Mouse (Mus musculus): ENCODE measurements at regions not wholly inside any gene's neighbourhood (a gene's known extent, or its start where the extent isn't known, plus 50 kb on each side); places are given as distances from the start of the nearest gene placed in this dataset.

DNA sequence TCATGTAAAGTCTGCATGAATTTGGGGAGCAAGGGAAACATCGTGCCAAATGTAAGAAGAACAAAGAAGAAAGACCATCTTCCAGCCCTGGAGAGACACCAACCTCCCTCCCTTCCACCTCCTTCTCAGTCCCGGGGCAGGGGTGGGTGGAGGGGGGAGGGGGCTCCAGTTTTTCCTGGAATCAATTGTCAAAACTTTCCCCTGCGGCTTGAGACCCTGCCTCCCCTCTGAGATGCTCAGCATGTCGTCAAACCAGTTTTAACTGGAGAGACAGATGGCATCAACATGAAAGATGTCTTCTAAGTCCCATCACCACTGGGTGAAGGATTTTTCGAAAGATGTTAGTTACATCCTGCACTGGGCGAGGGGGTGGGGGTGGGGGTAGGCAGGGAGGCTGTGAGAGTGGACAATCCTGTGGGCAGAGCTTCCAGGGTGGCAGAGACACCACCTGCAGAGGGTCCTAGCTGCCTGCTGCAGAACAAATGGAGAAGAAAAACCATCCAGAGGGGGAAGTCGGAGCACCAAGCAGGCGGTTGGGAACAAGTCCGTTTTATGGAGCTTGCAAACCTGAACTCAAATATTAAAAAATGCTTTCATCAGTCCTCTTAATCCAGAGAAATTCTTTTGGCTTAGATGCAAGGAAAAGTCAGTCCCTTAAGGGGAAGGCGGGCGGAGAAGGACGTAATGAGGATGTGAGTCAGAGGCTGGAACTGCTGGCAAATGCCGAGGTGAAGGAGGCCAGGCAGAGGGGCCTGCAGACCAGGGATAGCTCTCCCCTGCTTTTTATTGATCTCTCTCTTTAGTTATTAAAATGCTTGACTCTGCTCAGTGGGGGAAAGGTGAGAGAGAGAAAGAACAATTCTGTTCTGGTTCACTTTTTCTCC is 157.6 kb downstream of the Gas1 start:
- Histone ChIP-seq H3K4me1 (ENCODE audit: control insufficient read depth, insufficient read depth, low read length) (no peaks in the 10 kb centered on the region; the same call in 1 of the 2 replicates), H3K4me3 (replicated peaks; ENCODE audit: extremely low read depth, low read depth, low read length) (no peak overlapping the region)
- no peak for TF ChIP-seq CTCF (IDR thresholded peaks at IDR 0.05; ENCODE audit: insufficient read depth, low read length)
- TF ChIP-seq POLR2A (IDR thresholded peaks at IDR 0.05; ENCODE audit: borderline replicate concordance, extremely low read depth, low read depth, low read length) = no peak
- no peak for DNase-seq
- WGBS = 20% methylated on average over 13 of the region's 13 CpGs

DNA sequence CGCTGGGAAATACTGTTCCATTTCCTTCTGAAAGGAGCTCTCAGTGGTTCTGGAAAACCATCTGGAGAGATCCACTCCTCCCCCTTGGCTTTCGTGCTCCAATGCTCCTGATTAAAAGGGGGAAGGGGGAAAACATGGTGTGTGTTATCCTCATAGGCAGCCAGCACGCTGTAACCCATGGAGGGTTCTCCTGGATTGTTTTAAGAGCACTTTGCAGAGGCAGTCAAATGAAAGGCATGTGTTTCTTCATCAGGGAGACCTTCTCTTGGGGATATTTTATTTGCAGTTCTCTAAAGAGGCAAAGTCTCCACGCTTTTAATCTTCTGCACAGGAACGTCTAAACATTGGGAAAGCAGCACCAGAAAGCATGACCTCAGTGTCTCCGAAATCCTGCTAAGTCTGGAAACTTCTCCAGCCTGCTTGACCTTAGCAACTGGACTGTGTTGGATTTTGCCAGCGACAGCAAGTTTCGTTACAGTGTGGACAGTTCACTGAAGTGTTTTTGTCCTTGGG is 161.3 kb downstream of the Gas1 start:
- TF ChIP-seq CTCF (IDR thresholded peaks at IDR 0.05; ENCODE audit: insufficient read depth, low read length) (no peak), POLR2A (IDR thresholded peaks at IDR 0.05; ENCODE audit: borderline replicate concordance, extremely low read depth, low read depth, low read length) (no peak)
- no peak overlapping the region for H3K4me3 ChIP-seq (replicated peaks; ENCODE audit: extremely low read depth, low read depth, low read length)
- 47% methylated on average over 8 of the region's 8 CpGs for WGBS
- no peak for DNase-seq
- H3K4me1 ChIP-seq (ENCODE audit: control insufficient read depth, insufficient read depth, low read length) = no peaks in the 10 kb centered on the region; the same call in 1 of the 2 replicates

DNA sequence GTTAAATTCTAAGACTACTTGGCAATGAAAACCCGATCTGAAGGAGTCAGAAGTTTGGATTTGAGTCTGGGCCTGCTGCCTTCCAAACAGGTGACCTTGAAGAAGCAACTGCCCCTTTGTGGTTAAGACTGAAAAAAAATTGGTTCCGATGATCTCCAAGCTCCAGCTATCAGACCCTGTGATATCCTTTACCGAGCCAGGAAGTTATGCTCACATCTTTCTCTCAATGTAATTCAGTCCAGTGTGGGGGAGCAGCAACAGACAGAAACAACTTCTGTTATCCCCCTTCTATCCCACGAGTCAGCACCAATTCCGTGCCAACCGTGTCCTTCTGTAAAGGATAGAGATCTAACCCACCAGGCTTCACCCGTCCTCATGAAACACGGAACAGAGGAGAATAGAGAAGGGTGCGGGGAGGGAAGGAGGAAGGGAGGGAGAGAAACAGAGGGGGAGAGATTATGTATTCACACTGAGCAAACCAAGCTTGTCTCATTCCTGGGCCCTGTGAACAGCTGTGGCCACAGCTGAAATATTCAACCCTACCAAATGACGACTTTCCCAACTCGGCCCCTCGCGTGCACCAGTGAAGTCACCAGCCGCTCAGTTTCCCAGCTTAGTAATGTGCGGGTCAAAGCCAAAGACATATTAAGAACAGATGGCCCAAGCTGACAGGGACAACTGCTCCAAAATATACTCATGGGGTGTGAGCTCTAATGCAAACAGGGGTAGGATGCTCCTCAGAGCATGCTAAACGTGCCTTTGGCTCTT is 164.9 kb downstream of the Gas1 start:
- WGBS = 74% methylated on average over 16 of the region's 16 CpGs
- Histone ChIP-seq H3K4me1 (ENCODE audit: control insufficient read depth, insufficient read depth, low read length) (no peaks in the 10 kb centered on the region; the same call in 1 of the 2 replicates), H3K4me3 (replicated peaks; ENCODE audit: extremely low read depth, low read depth, low read length) (no peak overlapping the region)
- no peak for DNase-seq
- no peak for TF ChIP-seq CTCF (IDR thresholded peaks at IDR 0.05; ENCODE audit: insufficient read depth, low read length)
- no peak for TF ChIP-seq POLR2A (IDR thresholded peaks at IDR 0.05; ENCODE audit: borderline replicate concordance, extremely low read depth, low read depth, low read length)

GRCm38 (mm10) chr13:60011092-60011491 is 166.1 kb downstream of the Gas1 start:
- Histone ChIP-seq H3K4me1 (ENCODE audit: control insufficient read depth, insufficient read depth, low read length) (no peaks in the 10 kb centered on the region), H3K4me3 (replicated peaks; ENCODE audit: extremely low read depth, low read depth, low read length) (no peak overlapping the region)
- DNase-seq = no peak
- TF ChIP-seq CTCF (IDR thresholded peaks at IDR 0.05; ENCODE audit: insufficient read depth, low read length) (no peak), POLR2A (IDR thresholded peaks at IDR 0.05; ENCODE audit: borderline replicate concordance, extremely low read depth, low read depth, low read length) (no peak)
- 85% methylated on average over 2 of the region's 2 CpGs for WGBS

- 29% methylated on average over 7 of the region's 7 CpGs for WGBS
- TF ChIP-seq POLR2A (IDR thresholded peaks at IDR 0.05; ENCODE audit: borderline replicate concordance, extremely low read depth, low read depth, low read length) (no peak), CTCF (IDR thresholded peaks at IDR 0.05; ENCODE audit: insufficient read depth, low read length) (no peak)
- no peak for DNase-seq
Measured at GRCm38 (mm10) chr13:60007593-60007992, 169.6 kb downstream of the Gas1 start.

DNA sequence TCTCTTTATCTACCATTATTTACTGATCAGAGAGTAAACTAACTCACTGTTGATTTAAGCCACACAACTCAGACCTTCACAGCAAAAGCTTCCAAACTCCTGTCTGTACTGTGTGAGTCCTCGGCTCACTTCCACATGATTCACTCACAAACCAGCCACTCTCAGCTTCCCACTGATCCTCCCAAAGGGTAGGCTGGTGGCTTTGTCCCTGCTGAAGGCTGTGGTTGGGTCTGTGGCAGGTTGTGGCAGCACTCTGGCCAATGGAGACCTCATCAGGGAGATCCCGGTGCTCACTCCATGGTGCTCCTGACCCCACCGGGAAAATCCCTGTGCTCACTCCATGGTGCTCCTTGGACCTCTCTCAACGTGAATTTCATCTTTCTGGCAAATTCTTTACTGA is 170.1 kb downstream of the Gas1 start:
- Histone ChIP-seq H3K4me1 (ENCODE audit: control insufficient read depth, insufficient read depth, low read length) (no peaks in the 10 kb centered on the region), H3K4me3 (replicated peaks; ENCODE audit: extremely low read depth, low read depth, low read length) (no peak overlapping the region)
- no peak for DNase-seq
- TF ChIP-seq POLR2A (IDR thresholded peaks at IDR 0.05; ENCODE audit: borderline replicate concordance, extremely low read depth, low read depth, low read length) (no peak), CTCF (IDR thresholded peaks at IDR 0.05; ENCODE audit: insufficient read depth, low read length) (no peak)
- WGBS = 54% methylated on average over 4 of the region's 4 CpGs

More at GRCm38 (mm10) chr13:60007593-60007992, 169.6 kb downstream of the Gas1 start:
- H3K4me3 ChIP-seq (replicated peaks; ENCODE audit: extremely low read depth, low read depth, low read length) = no peak overlapping the region
- no peaks in the 10 kb centered on the region for H3K4me1 ChIP-seq (ENCODE audit: control insufficient read depth, insufficient read depth, low read length)

DNA sequence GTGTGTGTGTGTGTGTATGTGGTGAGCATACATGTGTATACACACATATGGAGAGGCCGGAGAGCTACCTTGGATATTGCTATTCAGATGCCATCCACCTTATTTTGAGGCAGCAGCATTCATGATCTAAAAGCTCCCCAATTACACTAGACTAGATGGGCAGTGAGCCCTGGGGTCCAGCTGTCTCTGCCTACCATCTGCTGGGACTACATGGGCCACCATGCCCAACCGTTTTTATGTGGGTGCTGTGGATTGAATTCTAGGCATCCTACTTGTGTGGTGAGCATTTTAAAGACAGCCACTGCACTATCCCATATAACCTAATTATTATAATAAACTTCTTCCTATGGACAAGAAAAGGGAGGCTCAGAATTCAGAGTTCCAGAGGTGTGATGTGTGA is 172.6 kb downstream of the Gas1 start:
- no peak for DNase-seq
- H3K4me1 ChIP-seq (ENCODE audit: control insufficient read depth, insufficient read depth, low read length) = no peaks in the 10 kb centered on the region
- whole genome bisulfite sequencing = 84% methylated on average over 2 of the region's 2 CpGs
- TF ChIP-seq POLR2A (IDR thresholded peaks at IDR 0.05; ENCODE audit: borderline replicate concordance, extremely low read depth, low read depth, low read length) = no peak
- TF ChIP-seq CTCF (IDR thresholded peaks at IDR 0.05; ENCODE audit: insufficient read depth, low read length) = no peak
- H3K4me3 ChIP-seq (replicated peaks; ENCODE audit: extremely low read depth, low read depth, low read length) = no peak overlapping the region

DNA sequence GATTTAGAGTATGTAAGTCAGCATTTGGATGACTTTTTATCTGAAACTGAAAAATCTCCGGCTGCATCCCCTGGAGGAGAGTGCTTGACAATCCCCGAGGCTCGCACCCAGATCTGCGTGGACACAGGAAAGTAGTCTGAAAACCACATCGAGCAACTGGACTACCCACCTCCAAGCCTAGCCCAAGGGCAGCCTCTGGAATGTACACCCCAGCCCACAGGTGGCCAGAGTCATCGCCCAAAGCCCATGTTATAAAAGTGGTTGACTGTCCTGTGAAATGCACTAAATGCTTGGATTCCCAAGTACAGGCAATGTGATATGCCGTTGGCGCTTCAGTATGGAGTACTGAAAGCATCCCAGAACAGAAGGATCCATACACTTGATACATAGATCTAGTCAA is 175.1 kb downstream of the Gas1 start:
- Histone ChIP-seq H3K4me3 (replicated peaks; ENCODE audit: extremely low read depth, low read depth, low read length) (no peak overlapping the region), H3K4me1 (ENCODE audit: control insufficient read depth, insufficient read depth, low read length) (no peaks in the 10 kb centered on the region)
- no peak for TF ChIP-seq POLR2A (IDR thresholded peaks at IDR 0.05; ENCODE audit: borderline replicate concordance, extremely low read depth, low read depth, low read length)
- TF ChIP-seq CTCF (IDR thresholded peaks at IDR 0.05; ENCODE audit: insufficient read depth, low read length) = no peak
- WGBS = 91% methylated on average over 8 of the region's 8 CpGs
- DNase-seq = no peak

GRCm38 (mm10) chr13:60001637-60002036 is 175.5 kb downstream of the Gas1 start:
- no peak for DNase-seq
- TF ChIP-seq POLR2A (IDR thresholded peaks at IDR 0.05; ENCODE audit: borderline replicate concordance, extremely low read depth, low read depth, low read length) (no peak), CTCF (IDR thresholded peaks at IDR 0.05; ENCODE audit: insufficient read depth, low read length) (no peak)
- Histone ChIP-seq H3K4me1 (ENCODE audit: control insufficient read depth, insufficient read depth, low read length) (no peaks in the 10 kb centered on the region), H3K4me3 (replicated peaks; ENCODE audit: extremely low read depth, low read depth, low read length) (no peak overlapping the region)
- 72% methylated on average over 4 of the region's 4 CpGs for WGBS
